Mouse (Mus musculus) heart, postnatal 4 days (tissue): Measurements from ENCODE around the gene Naa20. TPM values are rescaled to one million over a fixed set of nuclear protein-coding genes. Genes with fewer than 3 reads are reported as not detected.
"Not testable (repeated sequence)": the region's sequence is repeated elsewhere in the genome, so short reads cannot be mapped to it uniquely, and the experiment has no call there.

Experiments
- DNase-seq: peaks from one replicate; pipeline ENCODE4 v3.0.0; 2021
- total RNA-seq, 2 experiments: library from RNA; stranded (reverse); gene quantifications; 2 replicates each; pipeline ENCODE4 v1.2.3; 2021

Naa20 gene
- total RNA-seq, 2 experiments from 2014 or later: 120 to 123 TPM

- DNase-seq: peak; percentile 45
These were observed 16.8 kb upstream of the Naa20 start for GRCm38 (mm10) chr2:145884913-145885785.

GRCm38 (mm10) chr2:145887937-145888765 is 13.7 kb upstream of the Naa20 start:
- DNase-seq: peak; percentile 71

- DNase-seq: no peak
These were observed 13.0 kb upstream of the Naa20 start for GRCm38 (mm10) chr2:145888766-145889480.

- DNase-seq: no peak
These were observed 11.3 kb upstream of the Naa20 start for GRCm38 (mm10) chr2:145890571-145890970.

- no peak for DNase-seq
These were observed 8.1 kb upstream of the Naa20 start for GRCm38 (mm10) chr2:145893756-145894155.

- DNase-seq: no peak
These were observed 3.8 kb upstream of the Naa20 start for GRCm38 (mm10) chr2:145898106-145898505.

GRCm38 (mm10) chr2:145900318-145900717 is 1.6 kb upstream of the Naa20 start:
- DNase-seq: not testable (repeated sequence)

GRCm38 (mm10) chr2:145903061-145903901 is 1.4 kb downstream of the Naa20 start:
- peak; percentile 93 for DNase-seq

GRCm38 (mm10) chr2:145903983-145904616 is 2.2 kb downstream of the Naa20 start:
- DNase-seq: no peak

- no peak for DNase-seq
These were observed 3.3 kb downstream of the Naa20 start for GRCm38 (mm10) chr2:145905156-145905555.

GRCm38 (mm10) chr2:145905884-145906283 is 4.0 kb downstream of the Naa20 start:
- not testable (repeated sequence) for DNase-seq

GRCm38 (mm10) chr2:145920941-145921650 is 19.2 kb downstream of the Naa20 start:
- DNase-seq: no peak

- peak; percentile 92 for DNase-seq
These were observed 32.7 kb downstream of the Naa20 start, which contains the start of the genes Cfap61 and Crnkl1 for GRCm38 (mm10) chr2:145934339-145935231. Cfap61 (plus strand) TSS chr2:145934784. Crnkl1 (minus strand) TSS chr2:145935014.

- DNase-seq: peak; percentile 54
These were observed 35.1 kb downstream of the Naa20 start for GRCm38 (mm10) chr2:145936975-145937374.

- no peak for DNase-seq
These were observed 39.5 kb downstream of the Naa20 start for GRCm38 (mm10) chr2:145941403-145941802.

- no peak for DNase-seq
These were observed 42.4 kb downstream of the Naa20 start for GRCm38 (mm10) chr2:145944286-145944685.

GRCm38 (mm10) chr2:145948402-145948954 is 46.6 kb downstream of the Naa20 start:
- DNase-seq: no peak

- DNase-seq: no peak
These were observed 47.7 kb downstream of the Naa20 start for GRCm38 (mm10) chr2:145949475-145950068.
